Mouse (Mus musculus): ENCODE data around the gene Sbno1. TPM values are rescaled to one million over a fixed set of nuclear protein-coding genes. Genes with fewer than 3 reads are reported as not detected.
"Not testable (repeated sequence)": the region's sequence is repeated elsewhere in the genome, so short reads cannot be mapped to it uniquely, and the experiment has no call there.

Gene Sbno1
- total and polyA plus RNA-seq, 2 experiments from 2014 or later: 41.0 to 80.4 TPM

DNA sequence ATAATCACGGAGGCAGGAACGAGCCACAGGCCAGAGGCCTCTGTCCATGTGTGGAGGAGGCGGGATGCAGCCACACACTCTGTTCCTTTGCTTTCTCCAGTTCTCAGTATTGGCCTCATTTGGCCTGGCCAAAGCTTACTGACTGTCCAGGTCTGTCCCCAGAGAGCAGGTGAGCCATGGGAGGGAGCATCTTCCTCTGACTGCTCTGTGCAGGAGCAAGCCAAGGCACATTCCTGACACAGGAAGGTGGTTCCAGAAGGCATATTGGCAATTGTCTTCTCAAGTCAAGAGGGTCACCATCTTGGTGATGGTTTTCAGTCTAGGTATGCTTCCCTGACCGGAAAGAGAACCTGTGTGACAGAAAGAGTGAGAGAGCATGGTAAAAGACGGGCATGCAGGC, 37.7 kb upstream of the Sbno1 start:
- ATAC-seq (ENCODE audit: low FRiP score) (no peak), DNase-seq (ENCODE audit: low spot score) (no peak)
- no peak for TF ChIP-seq CTCF (IDR thresholded peaks at IDR 0.05)
- Histone ChIP-seq H3K9ac (replicated peaks; ENCODE audit: low read length, poor library complexity, severe bottlenecking) (no peak overlapping the region), H3K36me3 (ENCODE audit: insufficient read depth, low read length) (peaks cover 39% of the 10 kb centered on the region), H3K4me3 (ENCODE audit: low read depth, low read length) (no peak overlapping the region), H3K9me3 (ENCODE audit: low read length) (no peaks in the 10 kb centered on the region), H3K27ac (ENCODE audit: low read depth, low read length) (no peak overlapping the region), H3K27me3 (ENCODE audit: insufficient read depth, low read length) (no peaks in the 10 kb centered on the region), H3K4me1 (ENCODE audit: insufficient read depth, low read length) (no peaks in the 10 kb centered on the region), H3K4me2 (ENCODE audit: low read depth, low read length, poor library complexity, severe bottlenecking) (no peak overlapping the region)
- WGBS: 86% methylated on average over 5 of the region's 5 CpGs

DNA sequence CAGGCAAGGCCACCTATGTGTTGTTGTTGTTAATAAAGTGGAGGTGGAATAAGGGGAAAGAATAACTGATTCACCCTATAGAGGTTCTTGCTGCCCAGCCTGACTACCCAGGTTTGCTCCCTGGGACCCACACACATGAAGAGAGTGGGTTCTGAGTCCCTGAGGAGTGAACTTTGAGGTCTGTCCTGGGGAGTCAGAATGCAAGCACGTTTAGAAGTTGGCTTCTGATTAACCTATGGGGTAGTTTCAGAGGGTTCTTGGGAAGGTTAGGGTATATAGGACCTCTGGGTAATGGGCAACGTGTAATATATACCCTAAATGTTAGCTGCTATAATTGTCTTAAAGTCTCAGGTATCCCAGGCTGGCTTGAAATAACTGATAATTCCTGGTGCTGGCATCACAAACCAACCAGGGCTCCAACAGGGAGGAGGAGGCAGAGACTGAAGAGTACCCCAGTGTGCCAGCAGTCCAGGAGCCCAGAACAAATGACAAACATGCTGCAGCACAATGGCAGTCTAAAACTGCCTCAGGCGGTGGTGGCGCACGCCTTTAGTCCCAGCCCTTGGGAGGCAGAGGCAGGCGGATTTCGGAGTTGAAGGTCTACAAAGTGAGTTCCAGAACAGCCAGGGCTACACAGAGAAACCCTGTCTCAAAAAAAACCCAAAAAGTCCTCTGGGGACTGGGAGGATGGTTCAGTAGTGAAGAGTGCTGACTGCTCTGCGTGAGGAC, 36.7 kb upstream of the Sbno1 start:
- WGBS: 87% methylated on average over 8 of the region's 8 CpGs
- H3K4me1 ChIP-seq (ENCODE audit: insufficient read depth, low read length): no peaks in the 10 kb centered on the region
- H3K9me3 ChIP-seq (ENCODE audit: low read length): no peaks in the 10 kb centered on the region
- DNase-seq (ENCODE audit: low spot score) (no peak), ATAC-seq (ENCODE audit: low FRiP score) (no peak)
- no peak overlapping the region for H3K9ac ChIP-seq (replicated peaks; ENCODE audit: low read length, poor library complexity, severe bottlenecking)
- no peak overlapping the region for H3K4me3 ChIP-seq (ENCODE audit: low read depth, low read length)
- H3K4me2 ChIP-seq (ENCODE audit: low read depth, low read length, poor library complexity, severe bottlenecking): no peak overlapping the region
- H3K27ac ChIP-seq (ENCODE audit: low read depth, low read length): no peak overlapping the region
- no peaks in the 10 kb centered on the region for H3K27me3 ChIP-seq (ENCODE audit: insufficient read depth, low read length)
- no peak for TF ChIP-seq CTCF (IDR thresholded peaks at IDR 0.05)
- H3K36me3 ChIP-seq (ENCODE audit: insufficient read depth, low read length): peaks cover 44% of the 10 kb centered on the region

DNA sequence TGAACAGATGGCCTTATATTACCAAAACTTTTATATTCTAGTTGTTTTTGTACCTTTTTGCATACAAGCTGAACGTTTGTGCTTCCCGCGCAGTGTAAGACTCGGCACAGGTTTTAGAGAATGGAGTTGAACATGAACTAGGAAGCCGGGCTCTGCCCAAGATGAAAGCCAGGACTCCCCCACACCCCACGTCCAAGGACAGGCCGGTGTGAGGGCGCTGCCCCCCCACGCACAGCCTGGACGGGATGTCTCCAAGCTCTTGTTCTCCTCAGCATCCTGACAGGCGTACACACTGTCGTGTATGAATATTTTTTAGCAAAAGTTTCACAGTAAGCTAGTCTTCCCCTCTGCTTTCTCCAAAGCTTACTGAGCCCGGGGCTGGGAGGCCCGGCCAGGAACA, 35.1 kb upstream of the Sbno1 start:
- H3K9ac ChIP-seq (replicated peaks; ENCODE audit: low read length, poor library complexity, severe bottlenecking); H3K4me3 ChIP-seq (ENCODE audit: low read depth, low read length); H3K4me1 ChIP-seq (ENCODE audit: insufficient read depth, low read length); H3K4me2 ChIP-seq (ENCODE audit: low read depth, low read length, poor library complexity, severe bottlenecking); H3K27ac ChIP-seq (ENCODE audit: low read depth, low read length); H3K27me3 ChIP-seq (ENCODE audit: insufficient read depth, low read length); DNase-seq (ENCODE audit: low spot score); H3K9me3 ChIP-seq (ENCODE audit: low read length); ATAC-seq (ENCODE audit: low FRiP score): not testable (repeated sequence)
- WGBS: 92% methylated on average over 14 of the region's 14 CpGs
- peaks cover 54% of the 10 kb centered on the region for H3K36me3 ChIP-seq (ENCODE audit: insufficient read depth, low read length)

DNA sequence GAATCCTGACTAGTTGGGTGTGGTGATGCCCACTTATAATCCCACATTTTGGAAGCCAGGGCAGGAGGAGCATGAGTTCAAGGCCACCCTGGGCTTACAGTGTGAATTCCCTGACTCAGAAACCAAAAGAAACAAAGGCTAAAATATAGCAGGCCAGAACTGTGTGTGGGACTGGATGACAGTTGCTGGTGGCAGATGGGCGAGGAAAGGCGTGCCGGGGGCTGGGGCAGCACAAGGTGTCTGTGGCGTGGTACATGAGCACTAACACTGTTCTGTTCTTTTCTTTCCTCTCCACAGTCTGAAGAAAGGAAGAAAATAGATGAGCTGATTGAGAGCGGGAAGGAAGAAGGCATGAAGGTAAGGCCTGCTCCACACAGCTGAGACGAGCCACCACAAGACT, 31.0 kb upstream of the Sbno1 start:
- Histone ChIP-seq H3K4me3 (ENCODE audit: low read depth, low read length) (no peak overlapping the region), H3K27ac (ENCODE audit: low read depth, low read length) (no peak overlapping the region), H3K27me3 (ENCODE audit: insufficient read depth, low read length) (no peaks in the 10 kb centered on the region), H3K4me2 (ENCODE audit: low read depth, low read length, poor library complexity, severe bottlenecking) (no peak overlapping the region), H3K9me3 (ENCODE audit: low read length) (no peaks in the 10 kb centered on the region), H3K9ac (replicated peaks; ENCODE audit: low read length, poor library complexity, severe bottlenecking) (no peak overlapping the region), H3K4me1 (ENCODE audit: insufficient read depth, low read length) (no peaks in the 10 kb centered on the region), H3K36me3 (ENCODE audit: insufficient read depth, low read length) (peaks cover 73% of the 10 kb centered on the region)
- 100% methylated on average over 6 of the region's 6 CpGs for WGBS
- DNase-seq (ENCODE audit: low spot score): no peak
- TF ChIP-seq CTCF (IDR thresholded peaks at IDR 0.05): no peak
- ATAC-seq (ENCODE audit: low FRiP score): no peak

DNA sequence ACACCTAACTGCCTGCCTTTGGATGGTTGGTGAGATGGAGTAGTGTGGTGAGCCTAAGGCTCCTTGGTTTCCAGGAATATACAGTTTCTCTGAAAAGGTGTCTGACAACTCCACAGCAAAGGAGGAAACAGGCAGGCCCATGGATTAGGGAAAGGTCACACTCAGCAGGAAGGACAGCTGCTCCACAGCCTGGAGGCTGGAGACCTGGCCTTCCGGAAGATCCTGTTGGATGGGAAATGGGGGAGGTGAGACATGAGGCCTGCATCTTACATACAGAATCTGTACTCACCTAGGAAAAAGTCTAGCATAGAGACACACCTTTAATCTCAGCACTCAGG, 28.2 kb upstream of the Sbno1 start:
- Histone ChIP-seq H3K27ac (ENCODE audit: low read depth, low read length) (no peak overlapping the region), H3K9ac (replicated peaks; ENCODE audit: low read length, poor library complexity, severe bottlenecking) (no peak overlapping the region), H3K4me3 (ENCODE audit: low read depth, low read length) (no peak overlapping the region), H3K36me3 (ENCODE audit: insufficient read depth, low read length) (peaks cover 81% of the 10 kb centered on the region), H3K27me3 (ENCODE audit: insufficient read depth, low read length) (no peaks in the 10 kb centered on the region), H3K4me2 (ENCODE audit: low read depth, low read length, poor library complexity, severe bottlenecking) (no peak overlapping the region), H3K9me3 (ENCODE audit: low read length) (no peaks in the 10 kb centered on the region), H3K4me1 (ENCODE audit: insufficient read depth, low read length) (no peaks in the 10 kb centered on the region)
- 73% methylated on average over 1 of the region's 1 CpGs for WGBS
- DNase-seq (ENCODE audit: low spot score) (no peak), ATAC-seq (ENCODE audit: low FRiP score) (no peak)
- no peak for TF ChIP-seq CTCF (IDR thresholded peaks at IDR 0.05)

DNA sequence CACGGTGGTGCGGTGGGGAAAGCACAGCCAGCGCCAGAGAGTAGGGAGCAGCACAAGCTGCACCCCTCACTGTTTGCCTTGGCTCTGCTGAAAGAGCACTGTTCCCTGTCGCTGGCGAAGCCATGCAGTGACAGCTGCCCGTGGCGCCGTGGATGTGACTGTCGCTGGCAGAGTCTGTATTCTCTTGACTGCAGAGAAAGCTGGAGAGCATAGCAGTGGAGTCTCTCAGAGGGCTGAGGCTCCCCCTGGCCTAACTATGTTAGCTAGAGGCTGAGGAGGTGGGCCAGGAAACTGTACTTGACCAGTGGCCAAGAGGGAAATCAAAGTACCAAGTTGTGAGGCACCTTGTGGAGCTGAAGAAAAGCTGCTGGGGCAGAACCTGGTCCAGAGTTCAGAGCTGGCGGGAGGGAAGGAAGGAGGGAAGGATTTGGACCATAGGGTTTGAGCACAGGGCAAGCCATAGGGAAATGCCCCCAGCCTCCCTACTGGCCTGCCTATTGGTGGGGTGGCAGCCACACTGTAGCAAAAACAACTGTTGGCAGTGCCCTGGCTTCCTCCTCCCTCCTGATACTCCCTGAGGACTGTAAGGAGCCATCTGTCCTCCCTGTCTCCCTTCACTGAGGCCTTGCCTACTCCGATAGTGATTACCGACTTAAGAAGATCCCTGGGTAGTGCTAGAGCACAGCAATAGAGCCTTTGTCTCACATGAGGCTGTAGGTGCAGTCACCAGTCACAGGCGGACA, 27.7 kb upstream of the Sbno1 start:
- ATAC-seq (ENCODE audit: low FRiP score) (no peak), DNase-seq (ENCODE audit: low spot score) (peak; percentile 61)
- Histone ChIP-seq H3K27me3 (ENCODE audit: insufficient read depth, low read length) (no peaks in the 10 kb centered on the region), H3K4me2 (ENCODE audit: low read depth, low read length, poor library complexity, severe bottlenecking) (no peak overlapping the region), H3K9ac (replicated peaks; ENCODE audit: low read length, poor library complexity, severe bottlenecking) (no peak overlapping the region), H3K9me3 (ENCODE audit: low read length) (no peaks in the 10 kb centered on the region), H3K36me3 (ENCODE audit: insufficient read depth, low read length) (peaks cover 81% of the 10 kb centered on the region), H3K27ac (ENCODE audit: low read depth, low read length) (no peak overlapping the region), H3K4me3 (ENCODE audit: low read depth, low read length) (no peak overlapping the region), H3K4me1 (ENCODE audit: insufficient read depth, low read length) (no peaks in the 10 kb centered on the region)
- no peak for TF ChIP-seq CTCF (IDR thresholded peaks at IDR 0.05)
- WGBS: 73% methylated on average over 13 of the region's 13 CpGs
